Mouse (Mus musculus) embryonic fibroblast, embryonic 13.5 days (primary cell): Measurements from ENCODE around the gene Clcn2.

Experiments used
- CTCF ChIP-seq: IDR thresholded peaks from 2 replicates; pipeline ENCODE4 v1.5.1; 2011; ENCODE audit warnings: mild to moderate bottlenecking, control low read depth, low read length, moderate library complexity, borderline replicate concordance; ENCODE audit not compliant: insufficient read depth
- POLR2A ChIP-seq: IDR thresholded peaks from 2 replicates; pipeline ENCODE4 v1.6.1; 2011; ENCODE audit warnings: low read depth, mild to moderate bottlenecking, control low read depth, low read length, moderate library complexity

DNA sequence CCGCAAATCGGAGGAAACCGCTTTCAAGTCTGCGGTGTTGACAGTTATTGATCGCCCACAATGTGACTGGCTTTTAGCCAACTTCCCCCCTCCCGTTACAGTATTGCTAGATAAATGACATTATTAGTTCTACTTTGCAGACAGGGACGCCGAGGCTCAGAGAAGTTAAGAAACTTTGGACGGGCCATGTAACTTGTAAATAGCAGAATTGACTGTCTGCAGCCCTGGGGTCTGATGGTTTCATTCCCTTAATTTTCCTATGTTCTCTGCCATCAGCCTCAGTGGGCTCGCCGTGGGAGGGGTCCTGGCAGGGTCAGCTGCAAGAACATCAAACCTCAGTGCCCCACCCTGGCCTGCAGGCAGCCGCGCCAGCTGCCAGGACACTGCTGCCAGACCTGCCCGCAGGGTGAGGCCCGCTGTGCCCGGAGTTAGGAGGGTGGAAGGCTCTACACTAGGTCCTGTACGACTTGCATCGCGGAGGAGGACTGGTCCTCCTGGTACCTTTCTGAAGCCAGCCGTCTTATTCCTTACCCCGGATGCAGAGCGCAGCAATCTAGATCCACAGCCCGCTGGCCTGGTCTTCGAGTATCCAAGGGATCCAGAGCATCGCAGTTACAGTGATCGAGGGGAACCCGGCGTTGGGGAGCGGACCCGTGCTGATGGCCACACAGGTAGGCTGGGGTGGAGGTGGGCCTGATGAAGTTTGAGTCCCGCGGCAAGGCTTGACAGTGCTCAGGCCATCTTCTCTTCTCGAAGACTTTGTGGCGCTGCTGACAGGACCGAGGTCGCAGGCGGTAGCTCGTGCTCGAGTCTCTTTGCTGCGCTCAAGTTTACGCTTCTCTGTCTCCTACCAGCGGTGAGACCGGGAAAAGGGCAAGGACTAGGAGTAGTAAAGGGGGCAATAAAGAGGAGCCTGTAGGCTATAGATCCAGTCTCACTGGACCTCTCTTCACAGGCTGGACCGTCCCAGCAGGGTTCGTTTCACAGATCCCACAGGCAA is 16.5 kb upstream of the Clcn2 start, which contains the start of gene Thpo:
- TF ChIP-seq CTCF (no peak), POLR2A (no peak)
